Mouse (Mus musculus): Measurements from ENCODE around the gene Ccdc81. TPM values are rescaled to one million over a fixed set of nuclear protein-coding genes. Genes with fewer than 3 reads are reported as not detected.

Gene Ccdc81
- total RNA-seq (2021): under 1 TPM in 1 of 2 experiments, not detected in 1; 0.21 TPM
- long read RNA-seq, experiment 1: 0 reads
- long read RNA-seq, experiment 2: 0 reads

GRCm38 (mm10) chr7:89903442-89904343 lies at the start of gene Ccdc81:
Ccdc81 (minus strand) TSS chr7:89903629.
- peak; percentile 20 for DNase-seq

DNA sequence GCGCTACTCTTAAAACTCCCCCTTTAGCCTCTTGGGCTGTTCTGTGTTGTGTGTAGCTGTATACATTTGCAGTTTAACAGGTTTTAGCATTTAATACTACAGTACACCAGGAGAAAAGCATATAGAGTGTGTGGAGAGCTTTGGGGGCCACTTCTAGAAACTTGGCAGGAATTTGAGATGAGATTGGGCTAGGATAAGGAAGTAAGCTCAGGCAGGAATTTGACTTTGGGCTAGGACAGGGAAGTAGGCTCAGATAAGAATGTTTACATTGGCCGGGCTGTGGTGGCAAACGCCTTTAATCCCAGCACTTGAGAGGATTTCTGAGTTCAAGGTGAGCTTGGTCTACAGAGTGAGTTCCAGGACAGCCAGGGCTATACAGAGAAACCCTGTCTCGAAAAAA lies 46.0 kb upstream of the Ccdc81 start:
- no peak for DNase-seq

DNA sequence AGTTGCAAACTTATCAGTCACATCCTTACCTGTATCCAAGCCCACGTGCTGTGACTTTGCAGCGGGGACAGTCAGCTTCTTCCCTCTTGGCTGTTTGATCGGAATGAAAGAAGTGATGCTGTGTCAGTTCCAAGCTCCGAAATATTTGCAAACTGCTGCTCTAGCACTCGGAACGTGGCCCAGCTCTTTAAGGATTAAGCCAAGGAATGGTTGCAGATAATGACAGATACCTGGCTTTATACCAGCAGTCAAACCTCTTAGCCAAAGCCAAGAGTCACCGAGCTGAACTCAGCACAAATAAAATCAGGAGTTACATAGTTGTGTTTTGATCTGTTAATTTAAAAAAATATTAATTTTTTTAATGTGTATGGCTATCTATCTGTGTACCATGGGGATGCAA lies 44.6 kb upstream of the Ccdc81 start:
- peak; percentile 29 for DNase-seq

GRCm38 (mm10) chr7:89940571-89941463 lies 37.4 kb upstream of the Ccdc81 start, which contains the start of gene Hikeshi:
Hikeshi (minus strand) TSS chr7:89941204.
- DNase-seq: peak; percentile 94

- DNase-seq: no peak
These were observed 36.3 kb upstream of the Ccdc81 start for GRCm38 (mm10) chr7:89939497-89940353.

DNA sequence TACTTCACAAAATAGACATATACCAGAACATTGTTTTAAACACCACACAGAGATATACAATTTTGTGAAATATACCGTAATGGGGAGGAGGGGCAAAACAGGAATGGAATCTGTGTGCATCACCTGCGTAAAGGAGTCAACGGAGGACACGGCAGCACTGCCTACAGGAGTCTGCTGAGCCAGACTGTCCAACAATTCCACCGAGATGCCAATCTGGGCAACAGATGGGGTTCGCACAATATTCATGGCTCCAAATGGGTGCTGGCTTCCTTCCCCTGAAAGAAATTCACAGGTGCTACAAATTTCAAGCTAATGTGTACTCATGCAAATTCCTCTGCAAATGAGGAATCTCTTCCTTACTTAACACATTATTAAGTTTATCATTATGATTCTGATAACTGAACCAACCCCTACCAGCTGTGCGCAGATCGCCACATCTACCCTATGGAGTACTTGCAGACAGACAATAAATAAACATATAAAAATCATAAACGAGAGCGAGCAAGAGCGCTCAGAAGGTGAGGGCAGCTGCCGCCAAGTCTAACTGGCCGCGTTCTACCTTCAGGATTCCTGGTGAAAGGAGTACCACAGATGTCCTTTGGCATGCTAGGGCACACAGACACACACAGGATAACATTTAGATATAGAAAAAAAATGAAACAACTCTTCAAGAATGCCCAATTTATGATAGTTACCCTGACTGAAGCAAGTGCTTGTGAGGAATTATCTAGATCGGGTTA lies 20.2 kb upstream of the Ccdc81 start:
- DNase-seq: no peak

GRCm38 (mm10) chr7:89917776-89918175 lies 14.3 kb upstream of the Ccdc81 start:
- no peak for DNase-seq

- no peak for DNase-seq
These were observed 13.3 kb upstream of the Ccdc81 start for GRCm38 (mm10) chr7:89916711-89917110.

GRCm38 (mm10) chr7:89913432-89914158 lies 10.2 kb upstream of the Ccdc81 start:
- DNase-seq: no peak

GRCm38 (mm10) chr7:89912356-89912755 lies 8.9 kb upstream of the Ccdc81 start:
- DNase-seq: no peak

GRCm38 (mm10) chr7:89909711-89910110 lies 6.3 kb upstream of the Ccdc81 start:
- no peak for DNase-seq

DNA sequence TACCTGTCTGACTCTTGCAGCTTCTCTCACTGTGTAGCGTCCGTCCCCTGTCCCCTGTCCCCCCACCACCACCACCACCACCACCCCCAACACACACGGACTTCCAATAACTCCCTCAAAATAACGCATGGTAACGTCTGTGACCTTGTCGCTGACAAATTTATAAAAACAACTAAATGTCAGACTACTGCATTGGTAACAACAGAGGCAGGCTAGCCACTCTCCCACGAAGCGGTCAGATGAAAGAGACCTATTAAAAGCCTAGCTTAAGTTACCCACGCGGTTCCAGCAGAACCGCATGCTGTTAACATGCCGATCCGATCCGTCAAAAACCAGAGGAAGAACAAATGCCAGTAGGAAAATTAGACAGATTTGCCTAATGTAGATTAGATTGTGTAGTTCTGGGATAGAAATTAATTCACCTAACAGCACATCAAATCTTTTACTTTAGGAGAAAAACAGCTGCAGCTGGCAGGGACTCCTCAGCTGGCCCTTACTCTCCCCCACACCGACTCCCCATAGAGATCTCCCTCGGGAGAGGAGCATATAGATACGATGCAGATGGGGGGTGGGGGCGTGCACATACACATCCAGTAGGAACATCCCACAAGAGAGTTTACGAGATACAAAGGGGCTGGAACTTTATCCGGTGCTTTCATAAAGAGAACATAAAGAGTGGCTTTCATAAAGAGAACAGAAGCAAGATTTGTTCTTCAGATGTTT lies 5.6 kb upstream of the Ccdc81 start:
- DNase-seq: no peak

- no peak for DNase-seq
These were observed 5.0 kb upstream of the Ccdc81 start for GRCm38 (mm10) chr7:89908421-89908820.

GRCm38 (mm10) chr7:89907950-89908349 lies 4.5 kb upstream of the Ccdc81 start:
- peak; percentile 88 for DNase-seq

GRCm38 (mm10) chr7:89903007-89903406 lies 422 bp downstream of the Ccdc81 start:
- no peak for DNase-seq

- peak; percentile 57 for DNase-seq
These were observed 11.6 kb downstream of the Ccdc81 start for GRCm38 (mm10) chr7:89891856-89892255.

DNA sequence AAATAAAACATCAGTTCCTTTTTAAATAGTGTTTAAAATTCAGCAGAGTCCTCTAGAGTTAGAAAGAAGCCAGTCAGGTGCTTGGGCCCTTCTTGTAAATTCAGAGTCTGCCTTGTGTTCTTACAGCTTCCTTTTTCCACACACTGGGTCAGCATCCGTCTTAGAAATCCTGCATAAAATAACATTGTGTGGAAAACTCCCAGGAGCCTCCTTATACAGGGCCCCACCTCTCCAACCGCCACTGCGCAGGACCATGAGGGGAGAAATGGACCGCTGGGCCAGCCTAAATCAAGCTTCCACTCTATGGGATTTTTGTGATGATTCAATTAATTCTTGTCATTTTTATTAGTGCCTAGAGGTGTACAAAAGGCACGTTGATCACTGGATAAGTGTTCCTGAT lies 12.0 kb downstream of the Ccdc81 start:
- no peak for DNase-seq

GRCm38 (mm10) chr7:89884551-89884950 lies 18.9 kb downstream of the Ccdc81 start:
- DNase-seq: no peak

DNA sequence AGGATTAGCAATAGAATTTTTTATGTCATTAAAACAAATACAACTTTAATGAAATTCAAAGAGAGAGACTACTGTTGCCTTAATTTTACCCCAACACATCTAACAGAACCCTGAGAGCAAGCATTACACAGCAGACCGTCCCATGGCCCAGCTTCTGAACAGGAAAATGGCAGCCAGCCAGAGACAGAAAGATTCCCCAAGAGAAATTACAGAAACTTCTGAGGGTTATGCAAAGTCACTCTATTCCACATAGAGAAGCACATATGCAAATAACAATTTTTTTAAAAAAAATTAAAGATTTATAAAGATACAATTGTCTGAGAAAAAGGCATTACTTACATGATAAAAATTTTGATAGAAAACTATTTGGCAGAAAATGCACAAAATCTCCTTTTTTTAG lies 23.7 kb downstream of the Ccdc81 start:
- peak; percentile 46 for DNase-seq

DNA sequence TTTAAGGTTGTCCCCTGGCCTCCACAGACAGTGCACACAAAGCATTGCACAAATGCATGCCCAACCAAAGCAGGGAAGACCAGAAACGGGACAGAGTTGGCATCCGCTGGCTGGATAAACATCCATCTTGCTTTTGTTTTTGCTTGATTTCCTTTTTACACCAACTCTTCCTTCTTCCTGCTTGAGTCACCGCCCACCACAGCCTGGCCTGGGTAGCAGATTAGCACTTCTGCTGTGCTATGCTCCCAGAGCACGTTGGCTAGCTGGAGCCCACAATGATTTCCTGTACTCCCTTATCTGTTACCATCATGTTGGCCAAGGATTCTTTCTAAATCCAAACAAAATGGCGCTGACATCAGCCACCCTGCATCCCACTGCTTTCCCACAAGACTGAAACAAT lies 36.2 kb downstream of the Ccdc81 start:
- DNase-seq: no peak

Data from adrenal gland, postnatal 10 days (tissue).